Mouse (Mus musculus): ENCODE measurements around the gene Glb1l2. TPM values are rescaled to one million over a fixed set of nuclear protein-coding genes. Genes with fewer than 3 reads are reported as not detected.

The Glb1l2 gene
- total RNA-seq, 1 experiment from 2014 or later = 3.7 TPM

DNA sequence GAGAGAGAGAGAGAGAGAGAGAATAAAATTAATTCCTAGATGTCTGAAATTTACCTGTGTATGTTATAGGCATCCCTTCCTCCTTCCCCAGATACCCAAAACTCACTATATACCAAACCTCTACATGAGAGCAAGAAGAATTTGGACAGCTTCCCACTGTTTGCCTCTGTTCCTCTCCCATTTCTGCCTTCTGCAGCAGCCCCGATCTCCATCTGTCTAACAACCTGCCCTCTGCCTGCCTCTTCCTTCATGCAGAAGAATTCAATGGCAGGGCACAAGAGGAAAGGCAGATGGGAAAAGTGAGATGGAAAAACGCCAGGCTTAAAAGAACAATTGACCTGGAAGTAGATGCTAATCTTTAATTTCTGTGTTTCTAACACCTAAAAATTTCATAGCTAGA, 77.7 kb downstream of the Glb1l2 start:
- DNase-seq = no peak

GRCm38 (mm10) chr9:26727445-26727844, 78.8 kb downstream of the Glb1l2 start:
- DNase-seq = peak; percentile 35

DNA sequence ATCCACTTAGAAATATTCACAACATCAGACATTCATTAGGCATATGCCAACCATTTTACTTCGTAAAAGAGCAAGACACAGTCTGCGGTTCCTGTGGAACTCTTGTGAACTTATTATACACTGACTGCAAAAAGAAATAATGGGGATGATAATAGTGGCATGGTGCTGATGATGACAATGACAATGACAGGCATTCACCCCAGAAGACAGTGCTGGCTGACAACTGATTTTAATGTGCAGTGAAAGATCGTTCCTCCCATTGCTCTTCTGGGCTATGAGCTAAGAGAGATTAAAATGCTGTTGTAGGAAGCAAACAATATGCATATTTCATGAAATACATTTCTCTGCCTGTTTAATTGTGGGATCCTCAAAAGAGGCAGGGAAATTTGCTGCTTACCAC, 80.6 kb downstream of the Glb1l2 start:
- DNase-seq = no peak

DNA sequence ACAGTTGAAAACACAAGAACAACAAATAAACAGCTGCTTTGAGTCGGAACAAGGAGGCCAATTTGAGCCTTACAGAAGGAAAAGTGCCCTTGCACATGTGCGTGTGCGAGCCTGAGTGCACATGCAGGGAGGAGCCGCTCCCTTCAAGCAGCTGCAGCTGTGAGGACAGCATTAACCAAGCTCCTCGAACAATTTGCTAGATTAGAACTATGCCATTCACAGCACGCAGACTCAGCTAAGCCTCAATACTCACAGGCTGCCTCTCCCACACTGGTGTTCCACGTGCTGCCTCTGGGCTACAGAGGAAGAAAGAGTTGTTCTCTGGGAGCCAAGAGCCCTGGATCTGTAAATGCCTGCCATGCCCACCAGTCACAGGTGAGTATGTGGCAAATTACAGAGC, 84.5 kb downstream of the Glb1l2 start:
- no peak for DNase-seq

DNA sequence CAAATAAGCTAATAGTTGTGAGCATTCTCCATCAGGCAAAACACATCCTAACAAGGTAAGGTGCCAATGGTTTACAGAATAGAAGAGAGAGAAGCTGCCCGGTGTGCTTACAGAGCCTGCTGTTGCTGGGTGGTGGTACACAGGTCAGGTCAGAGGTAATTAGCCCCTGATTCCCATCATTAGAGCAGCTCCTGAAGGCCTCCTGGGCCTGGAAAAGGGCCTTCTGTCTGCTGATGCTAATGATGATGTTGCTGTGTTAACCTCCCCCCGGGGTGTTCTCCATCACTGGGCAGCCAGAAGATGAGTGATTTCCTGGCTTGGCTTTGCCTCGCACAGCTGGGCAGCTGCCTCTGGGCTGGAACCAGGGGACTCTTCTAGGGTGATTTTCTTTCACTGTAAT, 87.9 kb downstream of the Glb1l2 start:
- no peak for DNase-seq

Other genes starting within 250 kb of the Glb1l2 start
- 0.81 and 1.5 TPM in 2 replicates for gene B3gat1, start 72.7 kb downstream of the Glb1l2 start, total RNA-seq (2021)
- 1.0 and 1.1 TPM in 2 replicates for gene Glb1l3, start 54.4 kb upstream of the Glb1l2 start, total RNA-seq (2021)
- gene Gm1110, start 116.6 kb upstream of the Glb1l2 start, total RNA-seq (2021) = not detected in 2 replicates
- 64.1 and 95.4 TPM in 2 replicates for gene Acad8, start 193.1 kb upstream of the Glb1l2 start, total RNA-seq (2021)
- gene Thyn1, start 193.2 kb upstream of the Glb1l2 start, total RNA-seq (2021) = 39.6 and 46.1 TPM in 2 replicates
- 37.2 and 43.3 TPM in 2 replicates for gene Vps26b, start 223.6 kb upstream of the Glb1l2 start, total RNA-seq (2021)
- gene Ncapd3, start 223.7 kb upstream of the Glb1l2 start, total RNA-seq (2021) = 21.5 and 24.5 TPM in 2 replicates